Mouse (Mus musculus): ENCODE results near the gene Prkce.

- TF ChIP-seq CHD2 (IDR thresholded peaks at IDR 0.05; ENCODE audit: low read depth, low read length) (no peak), MAFK (IDR thresholded peaks at IDR 0.05; ENCODE audit: insufficient read depth, low read depth, low read length) (no peak)
Observed at GRCm38 (mm10) chr17:86209680-86210251, 42.2 kb downstream of the Prkce start.
